Mouse (Mus musculus) layer of hippocampus, adult 8-10 months (tissue): ENCODE measurements at regions not wholly inside any gene's neighbourhood (a gene's known extent, or its start where the extent isn't known, plus 50 kb on each side); places are given as distances from the start of the nearest gene placed in this dataset.

Source experiments
- DNase-seq, 2 experiments: peaks; one replicate each; pipeline ENCODE4 v3.0.0; 2022; ENCODE audit warnings: low spot score in 2 of 2

DNA sequence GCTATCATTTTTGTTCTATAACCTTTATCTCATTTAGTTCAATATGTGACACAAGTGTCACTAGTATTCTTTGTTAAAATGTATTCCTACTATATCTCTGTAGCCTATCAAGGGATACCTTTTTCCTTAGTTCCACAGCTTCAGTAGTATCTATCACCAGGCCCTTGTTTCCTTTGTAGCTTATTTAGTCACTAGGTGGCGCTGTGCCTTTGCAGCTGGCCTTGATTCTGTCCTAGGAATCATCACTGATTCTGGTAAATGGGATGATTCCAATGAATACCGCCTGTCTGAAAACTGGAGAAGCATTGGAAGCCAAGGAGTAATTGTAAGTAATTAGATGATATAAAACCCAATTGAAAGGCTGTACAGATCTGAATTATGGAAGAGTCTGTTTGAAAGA is 139.3 kb downstream of the Dcaf12l2 start:
- peak; percentile 3 to 6 for DNase-seq
